Mouse (Mus musculus) A20 (cell line): Measurements from ENCODE around the gene Rbp1.

Experiments used
- DNase-seq: peaks from one replicate; pipeline ENCODE4 v3.0.0-alpha.2; 2011; ENCODE audit warnings: low read depth, low spot score

The Rbp1 gene

GRCm38 (mm10) chr9:98422656-98423055, at the start of gene Rbp1:
Gene Rbp1 (plus strand): TSS chr9:98422961.
- DNase-seq = no peak

- DNase-seq = peak; percentile 10
These were observed 49.4 kb upstream of the Rbp1 start for GRCm38 (mm10) chr9:98373358-98373757.

GRCm38 (mm10) chr9:98374897-98375296, 47.9 kb upstream of the Rbp1 start:
- no peak for DNase-seq

DNA sequence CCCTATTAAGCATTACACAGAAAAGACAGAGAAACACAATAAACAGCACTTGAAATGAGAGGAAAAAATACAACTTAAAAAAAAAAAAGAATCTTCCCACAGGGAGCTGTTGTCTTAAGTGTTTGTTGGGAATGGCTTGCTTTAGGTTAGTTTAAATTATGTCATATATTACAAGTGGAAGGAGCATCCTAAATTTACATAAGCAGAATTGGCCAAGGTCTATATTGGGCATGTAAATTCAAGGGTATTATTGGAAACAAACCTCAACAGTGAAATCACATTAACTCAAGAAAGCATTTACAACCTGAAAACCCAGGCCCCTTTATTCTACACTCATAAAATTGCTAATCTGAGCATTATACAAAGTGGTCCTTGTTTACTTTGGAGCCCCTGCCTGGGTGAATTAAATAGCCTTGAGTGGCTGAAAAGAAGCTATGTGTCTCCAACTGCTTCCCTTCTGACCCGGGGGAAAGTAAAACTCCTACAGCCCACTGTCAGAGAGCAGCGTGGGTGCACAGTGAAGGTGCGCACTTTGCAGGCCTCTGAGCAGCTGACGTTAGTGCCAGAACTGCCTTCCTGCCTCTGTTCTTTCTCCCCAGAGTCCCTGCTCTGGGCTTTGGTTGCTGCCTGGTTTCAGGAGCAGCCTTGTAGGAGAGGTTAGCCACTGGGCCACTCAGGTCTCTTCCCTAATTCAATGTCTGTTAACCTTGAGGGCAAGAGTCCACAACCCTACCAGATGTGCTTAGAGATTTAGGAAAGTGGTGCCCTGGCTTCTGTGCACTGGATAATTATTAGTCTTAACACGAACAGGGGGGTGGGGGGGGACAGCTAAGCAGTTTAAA, 47.2 kb upstream of the Rbp1 start:
- DNase-seq = no peak

- no peak for DNase-seq
These were observed 43.0 kb upstream of the Rbp1 start for GRCm38 (mm10) chr9:98379736-98380135.

DNA sequence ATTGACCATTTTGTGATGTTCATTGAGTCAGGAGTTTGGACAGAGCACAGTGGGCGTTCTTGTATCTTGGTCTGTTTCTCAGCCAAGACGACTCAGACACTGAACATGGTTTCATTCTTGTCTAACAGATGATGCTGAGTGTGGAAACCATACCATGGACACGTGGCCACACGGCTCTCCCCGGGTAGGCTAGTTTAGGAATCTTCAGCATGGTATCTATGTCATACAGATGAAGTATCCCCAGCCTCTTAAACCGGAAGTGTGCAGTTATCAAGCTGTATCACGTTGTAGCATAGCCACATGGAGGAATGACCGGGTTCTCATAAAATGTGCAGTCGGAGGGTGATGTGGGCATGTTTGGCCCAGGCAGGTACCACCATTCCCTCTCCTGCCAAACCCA, 42.2 kb upstream of the Rbp1 start:
- DNase-seq = no peak

GRCm38 (mm10) chr9:98387741-98388632, 34.8 kb upstream of the Rbp1 start:
- DNase-seq = no peak

DNA sequence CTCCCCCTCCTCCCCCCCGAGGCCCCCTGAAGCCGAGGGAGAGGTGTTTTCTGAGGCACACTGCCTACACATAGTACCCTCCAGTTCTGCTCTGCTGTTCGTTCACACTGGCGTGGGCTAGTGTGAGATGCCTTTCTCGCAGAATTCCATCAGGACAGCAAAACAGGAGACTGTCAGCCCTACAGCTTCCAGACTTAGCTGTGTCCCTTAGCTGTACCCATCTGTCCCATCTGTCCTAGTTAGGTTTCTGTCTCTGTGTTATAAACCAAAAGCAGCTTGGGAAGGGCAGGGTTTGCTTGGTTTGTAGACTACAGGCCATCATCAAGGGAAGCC, 34.2 kb upstream of the Rbp1 start:
- DNase-seq = no peak

DNA sequence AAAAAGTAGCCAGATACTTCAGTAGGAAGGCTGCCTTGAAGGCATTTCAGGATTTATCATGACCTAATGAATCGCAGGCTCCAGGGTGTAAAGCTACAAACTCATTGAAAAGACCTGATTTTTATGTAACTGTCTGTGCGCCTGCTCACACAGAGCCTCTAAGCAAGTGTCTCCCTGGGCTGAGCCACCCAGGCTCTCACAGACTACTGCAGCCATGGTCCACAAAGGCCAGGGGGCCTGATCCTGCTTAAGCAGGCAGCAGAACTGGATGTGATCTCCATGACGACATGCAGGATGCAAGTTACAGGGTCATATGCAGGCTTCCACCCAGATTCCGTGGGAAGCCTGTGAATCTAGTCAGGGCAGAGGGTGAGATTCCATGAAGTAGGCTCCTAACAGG, 29.3 kb upstream of the Rbp1 start:
- no peak for DNase-seq

GRCm38 (mm10) chr9:98397211-98397610, 25.6 kb upstream of the Rbp1 start:
- no peak for DNase-seq

GRCm38 (mm10) chr9:98397866-98398265, 24.9 kb upstream of the Rbp1 start:
- no peak for DNase-seq

DNA sequence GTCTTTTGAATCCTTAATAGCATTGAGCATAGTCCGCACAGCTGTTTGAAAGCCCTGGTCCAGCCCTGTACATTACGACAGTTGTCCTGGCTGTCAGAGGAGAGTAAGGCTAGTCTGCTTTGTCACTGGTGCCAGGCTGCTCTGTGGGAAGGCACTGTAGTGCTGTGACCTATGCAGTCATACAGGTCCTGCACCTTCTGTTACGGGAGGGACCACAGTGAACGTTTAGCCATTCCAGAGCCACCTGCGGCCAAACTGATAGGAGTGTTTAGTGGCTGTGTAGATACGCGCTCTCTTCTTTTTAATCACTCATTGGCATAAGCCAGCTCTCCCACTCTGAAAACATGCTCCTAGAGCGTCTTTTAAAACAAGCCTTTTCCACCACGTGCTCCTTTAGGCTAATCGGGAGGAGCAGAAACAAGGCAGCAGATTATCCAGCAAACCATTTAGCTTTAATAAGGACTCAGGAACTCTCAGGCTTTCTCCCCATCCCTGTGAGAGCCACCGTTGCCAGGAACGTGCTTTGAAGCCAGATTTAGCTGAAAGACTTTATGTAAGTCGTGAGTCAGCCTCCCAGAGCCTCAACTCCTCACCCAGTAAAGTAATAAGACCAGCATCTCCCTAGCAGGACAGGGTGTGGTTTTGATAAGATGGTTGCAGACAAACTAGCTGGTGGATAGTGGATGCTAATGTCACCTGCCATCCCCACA, 22.4 kb upstream of the Rbp1 start:
- no peak for DNase-seq

DNA sequence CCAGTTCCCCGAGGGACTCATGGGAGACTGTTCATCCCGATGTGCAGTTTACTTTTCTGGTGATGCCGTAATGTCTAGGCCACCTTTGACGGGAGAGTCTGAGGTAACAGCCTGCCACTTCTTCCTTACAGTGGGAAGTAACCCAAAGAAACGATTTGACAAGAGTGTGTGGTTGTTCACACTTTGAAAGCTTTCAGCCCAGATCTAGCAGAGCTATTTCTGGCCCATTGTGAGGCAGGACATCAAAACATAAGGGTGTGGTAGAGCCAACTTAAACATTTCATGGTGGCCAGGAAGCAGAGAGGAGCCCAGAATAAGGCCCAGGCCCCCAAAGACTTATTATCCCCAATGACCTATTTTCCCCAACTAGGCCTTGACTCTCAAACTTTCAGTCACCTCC, 21.1 kb upstream of the Rbp1 start:
- no peak for DNase-seq

- DNase-seq = no peak
These were observed 15.0 kb upstream of the Rbp1 start for GRCm38 (mm10) chr9:98407771-98408170.

DNA sequence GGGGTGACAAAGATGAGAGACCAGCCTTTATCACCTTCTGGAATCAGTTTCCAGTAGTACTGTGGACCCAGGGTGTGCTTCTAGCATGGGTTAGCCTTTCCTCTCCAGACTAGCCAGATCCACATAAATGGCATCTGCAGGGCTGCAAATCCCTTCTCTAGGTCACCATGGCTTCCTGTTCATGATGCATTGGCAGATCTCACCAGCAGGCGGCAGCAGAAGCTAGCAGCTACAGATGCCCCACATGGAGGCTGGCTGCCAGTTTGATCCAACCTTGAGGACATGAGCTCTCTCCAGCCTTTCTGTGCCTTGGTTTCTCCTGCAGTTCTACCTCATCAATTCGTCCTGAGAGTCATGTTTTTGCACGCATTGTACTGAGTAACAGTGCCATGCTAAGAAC, 13.6 kb upstream of the Rbp1 start:
- peak; percentile 61 for DNase-seq

- no peak for DNase-seq
These were observed 7.3 kb upstream of the Rbp1 start for GRCm38 (mm10) chr9:98415427-98415826.

GRCm38 (mm10) chr9:98417919-98418318, 4.8 kb upstream of the Rbp1 start:
- peak; percentile 11 for DNase-seq

- no peak for DNase-seq
These were observed 4.4 kb upstream of the Rbp1 start for GRCm38 (mm10) chr9:98418346-98418745.

GRCm38 (mm10) chr9:98420666-98421065, 2.1 kb upstream of the Rbp1 start:
- DNase-seq = no peak

- DNase-seq = no peak
These were observed 858 bp upstream of the Rbp1 start for GRCm38 (mm10) chr9:98421903-98422302.

GRCm38 (mm10) chr9:98423691-98424090, 930 bp downstream of the Rbp1 start:
- DNase-seq = no peak

- no peak for DNase-seq
These were observed 1.5 kb downstream of the Rbp1 start for GRCm38 (mm10) chr9:98424291-98424690.
